Mouse (Mus musculus): ENCODE measurements around the gene Nab2.

Gene Nab2

DNA sequence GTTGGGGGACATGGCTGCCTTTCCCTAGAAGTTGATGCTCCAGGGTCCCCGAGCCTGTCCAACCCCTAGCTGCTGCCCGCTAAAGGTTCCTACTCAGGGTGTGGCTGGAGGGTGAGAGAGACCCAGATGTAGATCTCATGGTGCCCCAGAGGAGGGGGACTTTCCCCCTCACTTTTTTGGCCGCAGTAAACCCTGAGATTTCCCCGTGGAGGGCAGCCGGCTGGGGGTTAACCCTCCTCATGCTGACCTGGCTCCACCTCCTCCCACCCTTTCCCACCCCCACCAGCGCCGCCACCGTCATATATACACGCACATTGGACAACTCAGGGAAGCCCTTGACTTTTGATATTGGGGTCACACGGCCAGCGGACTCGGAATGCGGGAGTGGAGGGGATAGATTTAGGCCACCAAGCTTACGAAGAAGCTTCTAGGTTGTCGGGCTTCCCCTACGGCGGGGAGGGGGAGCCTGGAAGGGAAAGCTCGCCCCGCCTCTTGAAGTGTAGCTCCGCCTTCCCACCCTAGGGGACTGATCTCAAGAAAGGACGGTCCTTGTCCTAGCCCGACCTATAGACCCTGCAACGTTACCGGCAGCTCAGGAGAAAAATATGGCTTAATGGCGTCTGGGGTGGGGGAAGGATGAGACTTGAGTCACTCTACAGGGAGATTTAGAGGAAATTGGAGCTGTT is 24.7 kb downstream of the Nab2 start:
- peak; percentile 78 to 87 for DNase-seq (ENCODE audit: low spot score in 2 of 2)

DNA sequence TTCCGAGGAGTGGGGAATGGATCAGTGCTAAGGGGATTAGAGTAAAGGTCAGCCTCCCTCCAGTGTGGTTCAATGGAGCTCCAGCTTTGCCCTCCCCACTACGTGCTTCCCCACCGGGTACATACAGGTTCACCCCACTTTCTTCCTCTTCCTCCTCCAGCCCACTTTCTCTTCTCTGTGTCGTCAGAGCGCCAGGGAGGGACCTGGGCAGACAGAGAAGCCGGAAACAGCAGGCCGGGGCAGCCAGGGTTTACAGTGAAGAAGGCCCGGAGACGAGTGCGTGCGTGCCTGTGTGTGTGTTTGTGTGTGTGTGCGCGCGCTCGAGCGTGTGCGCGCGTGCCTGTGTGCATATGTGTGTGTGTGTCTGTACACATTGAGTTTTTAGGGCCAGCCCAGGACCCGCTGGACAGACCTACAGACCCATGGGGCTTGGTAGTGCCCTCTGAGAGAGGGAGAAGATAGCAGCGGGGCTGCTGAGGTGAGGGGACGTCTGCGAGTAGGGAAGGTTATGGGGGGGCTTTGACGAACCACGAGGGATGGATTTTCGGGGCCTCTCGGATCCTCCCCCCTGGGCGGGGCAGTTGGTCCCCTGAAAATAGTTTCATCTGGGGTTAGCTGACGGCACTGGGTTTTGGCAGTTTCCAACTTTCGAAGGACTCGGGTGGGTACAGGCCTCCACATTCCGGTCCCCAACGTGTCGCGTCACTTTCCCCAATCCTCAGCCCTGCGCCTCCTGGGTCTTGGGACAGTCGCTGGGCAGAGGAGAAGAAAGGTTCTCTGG is 25.4 kb downstream of the Nab2 start, which contains the start of gene Stat6:
TSS of gene Stat6 (plus strand) at position 215 of the 781 bp plus-strand sequence.
- peak; percentile 82 to 89 for DNase-seq (ENCODE audit: low spot score in 2 of 2)

DNA sequence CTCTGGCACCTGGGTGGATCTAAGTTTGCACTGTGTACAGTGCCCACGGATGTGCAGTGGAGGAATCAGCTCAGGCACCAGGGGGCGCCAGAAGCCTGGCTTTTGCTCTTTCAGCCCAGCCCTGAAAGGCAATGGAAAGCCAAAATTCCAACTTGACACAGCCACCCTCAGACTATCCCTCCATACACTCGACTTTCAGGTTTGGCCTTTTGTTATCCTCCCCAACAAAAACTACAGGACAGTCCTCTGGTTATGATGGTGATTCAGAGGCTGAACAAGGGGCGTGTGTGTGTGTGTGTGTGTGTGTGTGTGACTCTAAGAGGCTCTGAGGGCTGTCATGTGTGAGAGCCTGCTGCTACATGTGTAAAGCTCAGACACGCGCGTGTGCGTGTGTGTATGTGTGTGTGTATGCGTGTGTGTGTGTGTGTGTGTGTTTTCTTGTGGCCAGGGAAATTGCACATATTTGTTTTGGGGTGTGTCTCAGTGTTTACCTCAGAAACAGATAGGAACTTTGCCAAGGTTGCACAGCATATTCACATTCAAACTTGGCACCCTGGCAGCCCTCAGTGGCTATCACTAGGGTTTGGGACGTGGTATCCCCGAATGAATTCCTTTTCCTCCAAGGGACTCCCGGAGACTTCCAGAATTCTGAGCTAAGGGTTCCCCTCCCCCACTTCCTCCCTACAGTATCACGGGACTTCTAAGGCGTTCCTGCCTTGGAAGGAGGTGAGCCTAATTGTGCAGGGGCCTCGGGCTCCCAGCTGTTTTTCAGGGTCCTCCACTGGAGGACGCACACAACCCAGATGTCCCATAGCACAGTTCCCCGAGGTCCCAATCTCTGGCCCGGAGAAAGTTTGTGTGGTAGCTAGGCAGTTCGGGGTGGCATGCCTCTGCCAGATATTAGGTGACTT is 26.3 kb downstream of the Nab2 start:
- peak; percentile 89 to 96 for DNase-seq (ENCODE audit: low spot score in 2 of 2)

DNA sequence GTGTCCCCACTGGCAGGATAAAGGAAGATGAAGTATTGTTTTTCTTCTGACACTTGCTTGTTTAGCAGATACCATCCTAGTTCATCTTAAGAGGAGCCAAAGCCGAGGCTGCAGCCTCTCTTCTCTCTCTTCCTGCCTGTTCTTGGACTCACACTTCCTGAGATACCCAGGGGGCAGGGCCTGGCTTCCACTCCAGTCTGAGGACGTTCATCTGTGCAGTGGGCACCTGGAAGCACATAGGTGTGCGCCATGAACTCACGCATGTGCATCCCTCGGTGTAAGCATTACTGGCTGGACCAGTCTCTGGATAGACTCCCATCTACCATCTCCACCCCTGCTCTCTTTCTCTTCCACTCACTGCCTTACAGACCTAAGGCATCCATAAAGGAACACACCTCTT is 27.9 kb downstream of the Nab2 start:
- no peak for DNase-seq (ENCODE audit: low spot score in 2 of 2)

DNA sequence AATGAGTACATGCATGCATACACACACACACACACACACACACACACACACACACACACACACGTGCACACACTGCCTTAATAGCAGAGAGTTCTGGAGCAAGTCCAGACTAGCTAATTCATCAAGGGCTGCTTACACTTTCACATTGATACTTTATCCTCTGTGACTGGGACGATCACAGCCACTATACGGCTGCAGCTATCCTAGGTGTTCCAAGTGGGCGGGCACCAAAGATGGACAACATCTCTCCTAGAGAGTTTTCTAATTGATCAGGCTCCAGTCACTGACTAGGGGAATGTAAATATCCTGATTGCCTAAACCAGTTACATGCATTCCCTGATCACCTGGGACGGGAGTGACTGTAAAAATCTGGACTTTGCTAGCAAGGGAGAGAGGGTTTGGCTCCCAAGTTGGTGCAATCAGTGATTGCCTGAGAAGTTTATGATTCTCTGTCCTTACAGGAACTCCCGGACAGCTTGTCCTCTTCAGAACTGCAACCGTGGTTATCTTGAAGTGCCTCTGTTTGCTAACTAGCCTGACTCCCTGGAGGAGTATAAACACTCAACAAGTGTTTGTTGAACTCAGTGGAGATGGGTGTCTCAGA is 35.6 kb downstream of the Nab2 start:
- no peak for DNase-seq (ENCODE audit: low spot score in 2 of 2)

DNA sequence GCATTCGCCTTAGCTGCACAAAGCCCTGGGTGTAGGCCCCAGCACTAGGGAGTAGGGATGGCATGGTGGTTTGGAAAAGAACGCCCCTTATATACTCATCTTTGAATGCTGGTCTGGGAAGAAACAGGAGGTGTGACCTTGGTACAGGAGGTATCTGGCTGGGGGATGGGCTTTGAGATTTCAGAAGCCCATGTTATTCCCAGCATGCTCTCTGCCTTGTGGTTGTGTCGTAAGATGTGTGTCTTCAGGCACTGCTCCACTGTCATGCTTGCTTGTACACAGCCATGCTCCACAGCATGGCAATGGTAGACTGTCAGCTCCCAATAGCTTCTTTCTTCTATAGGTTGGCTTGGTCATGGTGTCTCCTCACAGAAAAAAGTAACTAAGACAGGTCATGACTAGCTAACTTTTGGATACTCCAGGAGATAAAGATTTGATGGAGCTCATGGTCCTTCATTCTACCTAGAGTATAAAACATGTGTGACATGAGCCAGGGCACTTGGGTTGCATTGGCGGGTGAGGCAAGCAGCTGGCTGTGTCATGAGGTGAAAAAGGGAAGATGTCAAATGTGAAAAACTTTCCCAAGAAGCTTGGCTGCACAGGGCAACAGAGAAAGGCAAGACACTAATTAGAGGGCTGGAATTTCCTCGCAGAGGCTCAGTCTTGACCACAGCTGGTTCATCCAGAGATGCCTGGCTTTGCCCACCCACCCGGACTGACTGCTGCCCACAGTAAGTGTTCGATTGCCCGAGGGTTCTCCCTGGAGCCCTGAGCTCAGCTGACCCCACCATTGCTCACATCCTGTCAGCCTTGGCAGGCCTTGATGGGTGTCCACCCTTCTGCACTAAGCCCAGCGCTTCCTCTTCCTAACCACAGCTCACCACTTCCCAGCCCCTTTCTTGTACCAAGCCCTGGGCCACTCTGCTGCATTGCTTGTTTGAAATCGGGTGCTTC is 36.8 kb downstream of the Nab2 start:
- no peak for DNase-seq (ENCODE audit: low spot score in 2 of 2)

DNA sequence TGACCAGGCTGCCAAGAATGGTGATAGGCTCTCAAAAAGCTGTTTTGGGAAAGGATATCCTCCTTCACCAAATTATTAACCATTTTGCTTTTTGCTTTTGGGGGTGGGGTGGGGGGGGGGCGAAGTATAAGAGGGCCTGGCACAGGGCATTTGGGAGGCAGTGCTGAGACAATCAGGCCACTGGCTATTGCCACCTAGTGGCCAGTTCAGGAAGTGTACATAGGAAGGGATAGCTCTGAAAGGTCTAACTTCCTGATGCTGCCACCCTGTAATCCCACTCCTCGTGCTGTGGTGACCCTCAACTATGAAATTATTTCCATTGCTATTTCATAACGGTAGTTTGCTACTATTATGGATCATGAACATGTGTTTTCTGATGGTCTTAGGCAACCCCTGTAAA is 41.9 kb downstream of the Nab2 start:
- no peak for DNase-seq (ENCODE audit: low spot score in 2 of 2)

DNA sequence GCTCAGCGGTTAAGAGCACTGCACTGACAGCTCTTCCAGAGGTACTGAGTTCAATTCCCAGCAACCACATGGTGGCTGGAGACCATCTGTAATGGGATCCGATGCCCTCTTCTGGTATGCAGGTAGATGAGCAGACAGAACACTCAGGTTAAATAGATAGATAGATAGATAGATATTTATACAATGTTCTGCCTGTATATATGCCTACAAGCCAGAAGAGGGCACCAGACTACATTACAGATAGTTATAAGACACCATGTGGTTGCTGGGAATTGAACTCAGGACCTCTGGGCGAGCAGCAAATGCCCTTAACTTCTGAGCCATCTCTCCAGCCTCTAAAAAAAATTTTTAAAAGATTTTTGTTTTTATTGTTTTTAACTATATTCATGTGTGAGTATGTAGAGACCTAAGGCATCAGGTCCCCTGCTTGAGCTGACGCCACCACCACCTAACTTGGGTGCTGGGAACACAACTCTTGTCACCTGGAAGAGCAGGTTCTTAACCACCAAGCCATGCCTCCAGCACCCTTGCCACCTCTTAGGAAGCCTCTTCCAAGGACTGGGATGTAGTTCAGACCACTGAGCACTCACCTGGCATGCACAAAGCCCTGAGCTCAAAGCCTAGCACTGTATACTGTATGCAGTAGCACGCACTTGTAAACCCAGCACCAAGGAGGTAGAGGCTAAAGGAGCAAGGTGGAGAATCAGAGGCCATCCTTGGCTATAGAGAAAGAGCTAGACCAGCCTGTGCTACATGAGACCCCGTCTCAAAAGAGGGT is 44.7 kb downstream of the Nab2 start:
- DNase-seq (ENCODE audit: low spot score in 2 of 2) = no peak

DNA sequence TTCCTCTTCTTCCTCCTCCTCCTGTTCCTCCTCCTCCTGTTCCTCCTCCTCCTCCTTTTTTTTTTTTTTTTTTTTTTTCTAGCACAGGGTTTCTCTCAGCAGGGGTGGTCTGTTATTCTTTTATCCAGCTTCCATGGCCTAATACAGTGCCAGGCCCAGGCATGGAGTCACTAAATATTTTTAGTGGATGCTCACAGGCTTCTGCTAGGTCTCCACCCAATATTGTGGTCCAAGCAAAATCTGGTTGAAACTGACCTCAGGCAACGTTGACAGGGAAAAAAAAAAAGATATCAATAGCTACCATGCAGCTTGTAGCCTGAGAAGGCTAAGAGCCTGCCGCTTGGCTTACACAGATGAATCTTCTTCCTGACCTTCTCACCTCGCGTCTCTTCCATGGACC is 45.7 kb downstream of the Nab2 start:
- no peak for DNase-seq (ENCODE audit: low spot score in 2 of 2)

DNA sequence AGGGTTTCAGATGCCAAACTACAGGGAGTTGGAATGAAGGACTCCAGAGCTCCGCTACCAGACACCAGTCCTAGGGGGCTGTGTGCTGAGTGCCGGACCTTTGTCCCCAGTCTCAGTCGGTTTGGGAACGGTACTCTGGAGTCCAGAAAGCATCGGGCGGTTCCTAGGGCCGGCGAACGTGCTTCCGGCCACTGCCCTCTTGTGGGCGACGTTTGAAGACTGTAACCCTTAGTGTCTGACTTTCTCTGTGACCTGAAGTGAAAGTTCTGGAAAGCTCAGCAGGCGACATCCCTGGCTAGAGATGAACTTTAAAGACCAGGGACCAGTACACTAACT is 46.3 kb downstream of the Nab2 start:
- peak in 1 of 2 experiments; percentile 70 for DNase-seq (ENCODE audit: low spot score in 2 of 2)

DNA sequence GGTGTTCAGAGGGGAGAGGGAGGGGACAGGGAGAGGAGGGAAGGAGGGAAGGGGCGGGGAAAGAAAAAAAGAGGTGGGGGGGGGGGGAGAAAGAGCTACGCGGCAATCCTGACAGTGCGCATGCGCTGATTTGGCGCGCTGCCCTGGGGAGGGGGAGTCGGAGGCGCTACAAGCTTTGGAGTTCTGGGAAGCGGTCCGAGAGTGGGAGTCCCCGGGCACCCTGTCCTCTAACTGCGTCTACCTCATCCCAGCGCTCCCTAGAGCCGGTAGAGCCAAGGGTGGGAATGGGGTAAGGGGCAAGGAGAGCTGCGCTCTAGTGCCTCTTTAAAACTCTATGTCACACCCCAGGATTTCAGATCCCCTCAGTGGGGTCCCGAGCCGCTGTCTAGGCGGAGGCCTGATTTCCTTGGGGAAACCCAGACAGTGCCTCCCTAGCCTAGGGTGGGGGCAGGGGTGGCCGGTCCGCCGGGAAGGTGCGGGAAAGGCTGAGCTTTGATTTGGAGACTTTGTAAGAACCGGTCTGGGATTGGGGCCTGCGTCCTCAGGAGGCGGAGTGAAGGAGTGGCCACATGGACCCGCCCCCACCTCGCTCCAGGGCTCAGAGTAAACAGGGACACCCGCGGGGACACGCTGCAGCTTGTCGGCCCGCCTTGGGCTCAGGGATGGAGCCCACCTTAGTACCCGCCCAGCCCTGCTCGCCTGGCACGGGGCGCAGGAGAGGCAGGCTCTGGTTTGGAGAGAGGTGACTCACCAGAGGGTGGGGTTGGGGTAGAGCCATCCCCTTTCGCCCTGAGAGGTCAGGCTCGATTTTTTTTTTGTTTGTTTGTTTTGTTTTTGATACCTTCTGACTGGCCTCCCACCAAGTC is 46.9 kb downstream of the Nab2 start:
- peak; percentile 55 to 74 for DNase-seq (ENCODE audit: low spot score in 2 of 2)

DNA sequence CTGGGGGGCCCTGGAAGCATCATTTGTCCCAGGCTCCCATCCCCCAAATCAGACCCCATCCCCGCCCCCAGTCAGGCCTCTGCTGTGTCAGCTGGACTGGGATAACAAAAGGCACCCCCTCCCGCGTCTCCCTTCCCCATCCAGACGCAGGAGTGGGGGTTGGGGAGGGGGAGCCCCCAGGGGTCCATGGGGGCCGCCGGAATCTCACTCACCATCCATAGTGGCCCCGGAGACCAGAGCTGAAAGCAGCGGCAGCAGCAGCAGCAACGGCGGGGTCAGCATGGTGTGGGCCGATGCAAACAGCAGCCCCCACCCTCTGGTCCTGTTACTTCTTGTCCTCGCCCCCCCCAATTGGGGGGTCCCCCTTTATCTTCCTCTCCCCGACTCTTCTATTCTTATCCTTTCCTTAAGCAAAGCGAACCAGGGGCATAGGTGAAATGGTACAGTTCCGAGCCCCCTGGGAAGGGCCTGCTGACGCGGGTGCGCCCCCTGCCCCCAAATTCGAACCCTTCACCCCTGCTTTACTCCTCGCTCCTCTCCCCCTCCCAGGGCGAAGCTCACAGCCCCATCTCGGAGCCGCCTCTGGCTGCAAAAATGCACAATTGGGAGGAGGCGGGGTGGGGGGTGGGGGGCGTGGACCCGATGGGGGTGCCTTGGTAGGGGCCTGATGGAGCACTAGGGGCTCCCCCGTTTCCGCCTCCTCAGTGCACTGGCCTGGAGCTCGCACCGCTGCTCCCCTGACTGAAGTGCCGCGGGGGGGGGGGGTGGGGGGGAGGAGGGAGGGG is 47.8 kb downstream of the Nab2 start, which contains the start of gene Lrp1:
TSS of gene Lrp1 (minus strand) at position 743 of the 785 bp plus-strand sequence.
- DNase-seq (ENCODE audit: low spot score in 2 of 2) = no peak

DNA sequence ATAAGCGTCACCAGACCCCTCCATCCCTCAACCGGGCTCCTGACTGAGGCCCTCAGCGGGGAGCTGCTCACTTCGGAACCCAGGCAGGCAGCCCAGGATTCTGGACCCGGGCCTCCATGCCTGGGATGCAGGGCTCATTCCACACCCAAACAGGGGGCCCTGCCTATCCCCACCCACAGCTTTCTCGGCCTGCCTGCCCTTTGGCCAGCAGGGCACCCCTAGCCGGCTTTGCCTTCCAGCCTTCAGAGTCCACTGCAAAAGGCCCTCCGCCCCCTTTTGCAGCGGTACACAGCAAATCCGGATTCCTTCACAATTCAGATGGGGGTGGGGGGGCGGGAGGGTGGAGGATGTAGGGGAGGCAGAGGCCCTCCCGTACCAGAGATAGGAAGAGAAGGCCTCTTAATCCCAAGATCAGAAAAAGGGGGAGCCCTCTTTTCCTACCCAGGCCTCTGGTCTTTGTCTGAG is 48.4 kb downstream of the Nab2 start:
- no peak for DNase-seq (ENCODE audit: low spot score in 2 of 2)

DNA sequence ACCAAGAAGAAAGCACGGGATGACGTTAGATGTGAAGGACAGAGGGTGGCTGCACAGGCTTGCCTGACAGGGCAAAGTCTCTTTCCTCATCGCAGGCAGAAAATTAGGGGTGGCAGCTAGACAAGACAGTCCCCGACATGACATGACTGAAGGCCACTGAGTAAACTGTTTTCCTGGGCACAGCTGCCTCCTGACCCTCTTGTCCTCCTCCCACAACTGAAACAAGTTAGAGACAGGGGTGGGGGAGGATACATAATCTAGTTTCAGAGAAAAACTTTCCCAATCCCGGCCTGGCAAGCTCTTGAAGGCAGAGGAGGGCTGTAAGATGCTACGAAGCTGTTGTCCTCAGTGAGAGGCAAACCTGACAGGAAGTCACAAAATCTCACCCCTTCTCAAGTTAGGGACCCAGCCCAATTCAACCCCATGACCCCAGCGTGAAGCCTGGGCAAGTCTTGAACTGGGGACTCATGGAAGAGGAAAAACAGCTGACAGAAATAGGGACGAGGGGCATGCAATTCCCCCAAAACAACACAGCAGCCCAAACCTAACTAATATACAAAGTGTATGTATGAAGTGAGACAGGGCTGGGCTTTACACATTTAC is 49.1 kb downstream of the Nab2 start:
- no peak for DNase-seq (ENCODE audit: low spot score in 2 of 2)

DNA sequence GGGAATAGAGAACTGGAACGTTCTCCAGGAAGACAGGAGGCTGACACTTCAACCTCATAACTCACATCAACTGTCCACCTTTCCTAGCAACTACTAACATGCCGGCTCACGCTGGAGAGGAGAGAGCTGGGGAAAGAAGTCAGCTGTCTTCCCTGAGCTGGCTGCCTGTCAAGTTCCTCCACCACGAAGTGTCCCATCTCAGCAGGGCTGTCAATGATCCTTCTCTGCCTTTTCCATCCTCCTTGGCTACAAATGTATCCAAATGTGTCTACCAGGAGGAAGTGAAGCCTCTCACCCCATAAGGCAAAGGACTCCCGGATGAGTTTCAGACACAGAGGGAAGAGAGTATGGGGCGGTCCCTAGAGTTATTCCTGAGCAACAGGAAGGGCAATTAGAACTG is 50.2 kb downstream of the Nab2 start:
- DNase-seq (ENCODE audit: low spot score in 2 of 2) = no peak

DNA sequence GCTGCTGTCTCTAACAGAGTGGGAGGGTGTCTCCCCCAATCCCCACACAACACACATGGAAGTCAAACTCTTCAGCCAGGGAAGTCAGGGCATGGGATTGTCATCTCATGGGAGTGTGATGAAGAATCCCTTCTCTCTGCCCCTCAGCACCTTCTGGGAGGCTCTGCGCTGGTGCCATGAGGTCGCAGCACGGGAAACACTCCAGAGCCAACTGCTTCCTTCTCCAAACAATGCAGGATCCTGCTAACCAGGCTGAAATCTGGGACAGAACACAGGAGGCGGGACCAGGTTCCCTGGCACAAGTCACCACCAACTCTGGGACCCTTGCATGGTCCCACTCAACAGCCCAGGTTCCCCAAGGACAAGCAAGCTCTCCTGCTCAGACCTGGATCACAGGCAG is 51.1 kb downstream of the Nab2 start:
- DNase-seq (ENCODE audit: low spot score in 2 of 2) = no peak

DNA sequence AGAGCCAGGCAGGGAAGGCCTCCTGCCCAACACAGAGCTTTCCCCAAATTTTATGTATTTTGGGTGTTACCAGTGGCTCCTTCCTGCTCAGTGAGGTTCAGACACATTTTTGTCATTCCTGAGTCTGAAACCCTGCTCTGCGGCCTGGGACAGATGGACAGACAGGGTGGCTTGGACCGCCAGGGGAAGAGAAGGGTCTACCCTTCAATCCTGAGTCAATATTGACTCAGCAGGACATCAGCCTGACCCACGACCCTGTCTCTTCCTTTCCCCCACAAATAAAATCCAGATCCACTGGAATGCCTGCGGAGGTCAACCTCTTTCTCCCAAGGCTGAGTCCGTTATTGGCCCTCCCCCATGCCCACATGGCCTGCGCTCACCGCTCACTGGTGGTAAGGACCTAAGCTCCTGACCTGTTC is 52.1 kb downstream of the Nab2 start:
- no peak for DNase-seq (ENCODE audit: low spot score in 2 of 2)

DNA sequence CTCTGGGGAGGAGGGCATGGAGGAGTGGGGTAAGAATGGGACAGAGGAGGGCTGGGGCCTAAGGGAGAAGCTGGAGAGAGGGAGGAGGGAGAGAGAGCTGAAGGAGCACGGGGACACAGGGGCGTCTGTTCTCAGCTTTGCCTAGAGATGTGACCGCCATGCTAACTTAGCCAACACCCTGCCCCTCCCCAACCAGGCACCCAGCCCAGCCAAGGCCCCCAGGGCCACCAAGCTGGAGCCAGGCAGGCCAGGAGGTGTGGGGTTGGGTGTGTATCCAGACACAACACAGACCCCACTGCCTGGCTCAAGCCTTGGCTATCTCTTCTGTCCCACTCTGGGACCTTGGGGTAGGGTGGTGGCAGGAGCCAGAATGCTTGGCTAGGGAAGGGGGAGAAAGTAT is 52.8 kb downstream of the Nab2 start:
- no peak for DNase-seq (ENCODE audit: low spot score in 2 of 2)

All from spleen, postnatal 4 days (tissue).